Mouse (Mus musculus) frontal cortex, postnatal 36 days (tissue): Measurements from ENCODE around the gene 1700028P14Rik.

Experiments
- DNase-seq, 2 experiments: peaks; one replicate each; pipeline ENCODE4 v3.0.0; 2022; ENCODE audit warnings: low spot score in 2 of 2

1700028P14Rik gene

DNA sequence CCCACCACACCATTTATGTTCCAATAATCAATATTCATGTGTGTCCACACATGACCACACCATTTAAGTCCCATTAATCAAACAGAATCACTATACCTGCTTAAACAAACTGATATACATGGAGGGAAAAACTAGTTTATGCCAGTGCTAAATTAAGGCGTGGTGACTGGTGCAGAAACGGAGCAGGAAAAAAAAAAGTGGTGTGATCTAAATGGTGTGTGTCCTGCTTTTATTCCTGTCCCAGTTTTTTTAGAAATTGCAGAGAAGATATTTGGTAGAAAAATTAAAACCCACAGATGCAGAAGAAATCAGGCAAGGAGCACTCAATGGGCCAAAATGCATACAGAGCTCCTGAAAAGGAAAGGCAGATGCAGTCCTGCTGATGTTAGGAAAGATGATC is 44.7 kb downstream of the 1700028P14Rik start:
- DNase-seq: peak in 1 of 2 experiments; percentile 10

DNA sequence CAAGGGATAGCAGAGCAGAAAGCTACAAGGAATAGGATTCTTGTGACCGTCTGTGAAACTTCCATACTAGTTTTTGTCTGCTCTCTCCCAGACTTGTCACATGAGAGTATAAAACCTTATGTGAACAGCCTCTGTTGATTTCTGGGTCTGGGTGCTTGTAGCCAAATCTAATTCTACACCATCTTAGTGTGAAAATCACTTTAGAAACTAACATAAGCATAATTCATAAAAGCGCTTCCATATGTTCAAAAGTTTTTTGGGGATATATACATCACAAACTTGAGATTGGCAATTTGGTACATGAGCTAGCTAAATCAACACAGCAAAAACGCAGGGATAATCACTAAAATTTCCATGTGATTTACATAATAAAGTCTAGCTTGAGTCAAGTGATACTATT is 57.7 kb downstream of the 1700028P14Rik start:
- peak in 1 of 2 experiments; percentile 29 for DNase-seq

DNA sequence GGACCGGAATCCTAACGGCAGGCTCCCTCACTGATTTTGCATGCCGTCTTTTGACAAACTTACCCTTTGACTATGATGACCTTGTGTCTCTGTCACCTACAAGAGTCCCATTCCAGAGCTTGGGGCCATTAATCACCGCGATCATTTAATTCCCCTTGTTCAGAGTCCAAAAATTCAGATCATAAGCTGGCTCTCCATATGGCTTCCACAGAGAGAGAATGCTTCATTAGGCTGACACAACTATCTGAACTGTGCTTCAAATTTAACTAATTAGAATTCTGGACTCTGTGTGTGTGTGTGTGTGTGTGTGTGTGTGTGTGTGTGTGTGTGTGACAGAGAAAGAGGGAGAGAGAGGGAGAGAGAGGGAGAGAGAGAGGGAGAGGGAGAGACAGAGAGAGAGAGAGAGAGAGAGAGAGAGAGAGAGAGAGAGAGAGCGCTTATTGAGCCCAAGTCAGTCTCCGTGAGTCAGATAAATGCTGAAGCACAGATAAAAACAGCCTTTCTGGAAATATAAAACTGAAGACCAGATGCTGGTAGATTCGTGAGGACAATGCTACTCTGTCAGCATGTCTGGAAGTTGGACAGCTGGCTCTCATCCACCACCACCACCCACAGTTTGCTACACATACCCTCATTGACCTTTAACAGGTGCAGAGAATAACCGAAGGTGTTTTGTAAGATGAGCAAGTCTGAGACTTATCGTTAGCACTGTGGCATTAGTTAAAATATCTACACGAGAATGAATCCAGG is 73.8 kb downstream of the 1700028P14Rik start:
- DNase-seq: peak; percentile 30 to 31

DNA sequence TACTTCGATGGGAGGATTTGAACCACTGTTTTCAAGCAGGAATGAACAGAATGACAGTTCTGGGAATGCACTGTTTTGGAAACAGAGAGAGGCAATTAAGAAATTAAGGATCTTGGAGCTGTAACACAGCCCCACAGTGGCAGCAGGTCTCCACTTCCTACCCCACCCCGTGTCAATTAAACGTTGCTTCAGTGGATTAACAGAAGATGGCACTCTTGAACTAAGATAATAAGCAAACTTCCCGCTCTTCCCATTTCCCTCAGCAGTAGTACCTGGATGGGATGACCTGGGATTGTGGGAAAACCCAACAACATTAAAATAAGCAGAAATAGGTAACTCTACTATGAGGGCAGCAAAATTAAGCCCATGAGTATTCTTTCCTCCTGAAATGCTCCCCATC is 75.9 kb downstream of the 1700028P14Rik start:
- DNase-seq: peak in 1 of 2 experiments; percentile 16

DNA sequence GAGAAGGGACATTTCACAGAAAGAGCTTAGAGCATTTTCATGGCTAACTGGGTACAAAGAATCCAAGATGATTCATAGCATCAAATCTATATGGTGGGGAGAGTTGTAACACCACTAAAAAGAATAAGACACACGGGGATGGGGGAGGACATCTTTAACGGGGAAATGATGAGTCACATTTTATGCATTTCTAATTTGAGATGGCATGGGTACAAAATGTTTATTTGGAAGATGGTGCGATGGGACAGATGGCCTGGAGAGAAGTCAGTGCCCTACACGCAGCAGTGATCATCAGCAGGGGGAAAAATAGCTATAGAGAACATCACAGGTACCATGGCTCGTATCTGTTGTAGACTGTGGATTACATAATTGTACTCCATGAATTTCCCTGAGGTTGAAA is 88.9 kb downstream of the 1700028P14Rik start:
- peak; percentile 35 to 46 for DNase-seq

DNA sequence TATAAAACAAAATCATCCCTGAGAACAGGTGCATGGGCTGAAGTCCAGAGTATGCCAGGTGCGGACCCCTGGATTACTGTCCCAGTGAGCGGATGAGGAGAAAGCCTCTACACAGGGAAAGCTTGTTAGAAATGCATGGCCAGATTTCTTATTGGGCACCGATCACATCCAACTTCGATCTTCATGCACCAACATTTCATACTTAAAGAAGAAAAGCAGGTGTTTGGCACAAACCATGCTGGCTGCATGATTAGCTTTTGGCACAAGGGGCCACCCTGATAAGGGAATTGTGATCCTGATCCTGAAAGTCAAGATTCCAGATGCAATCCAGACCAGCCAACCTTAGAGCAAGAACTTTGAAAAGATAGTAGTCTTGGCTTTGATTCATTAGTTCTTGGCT is 90.0 kb downstream of the 1700028P14Rik start:
- no peak for DNase-seq

DNA sequence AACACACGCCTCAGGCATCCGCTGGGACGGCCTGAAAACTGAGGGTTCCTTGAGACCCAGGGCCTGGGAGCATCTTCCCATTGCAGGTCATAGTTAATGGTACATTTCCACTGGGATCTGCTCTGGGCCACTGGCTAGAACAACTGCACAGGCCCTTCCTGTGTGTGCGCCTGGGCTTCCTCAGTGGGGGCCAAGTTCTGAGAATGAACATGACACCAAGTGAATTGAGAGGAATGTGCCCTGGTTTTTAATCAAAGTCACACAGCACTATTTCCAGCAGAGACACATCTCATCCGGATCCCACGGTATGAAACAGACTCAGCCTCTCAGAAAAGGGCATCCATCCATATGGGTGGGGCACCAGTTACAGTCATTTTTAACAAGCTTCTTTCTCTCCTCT is 90.6 kb downstream of the 1700028P14Rik start:
- DNase-seq: no peak

DNA sequence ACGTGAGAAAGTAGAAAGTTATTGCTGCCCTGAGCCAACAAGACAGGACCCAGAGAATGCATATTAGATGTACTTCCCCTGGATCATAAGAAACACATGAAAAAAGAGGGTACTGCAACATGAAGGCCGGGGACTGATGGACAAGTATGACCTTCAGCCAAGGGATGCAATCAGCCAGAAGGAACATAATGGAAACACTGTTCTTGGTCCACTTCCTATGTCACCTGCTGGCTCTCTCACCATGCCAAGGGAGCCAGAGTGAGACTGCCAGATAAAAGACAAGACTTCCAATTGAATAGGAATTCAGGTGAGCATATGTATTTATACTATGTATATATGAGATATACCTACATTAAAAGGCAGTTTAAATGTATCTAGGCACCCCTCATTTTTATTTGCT is 99.2 kb downstream of the 1700028P14Rik start:
- DNase-seq: no peak

DNA sequence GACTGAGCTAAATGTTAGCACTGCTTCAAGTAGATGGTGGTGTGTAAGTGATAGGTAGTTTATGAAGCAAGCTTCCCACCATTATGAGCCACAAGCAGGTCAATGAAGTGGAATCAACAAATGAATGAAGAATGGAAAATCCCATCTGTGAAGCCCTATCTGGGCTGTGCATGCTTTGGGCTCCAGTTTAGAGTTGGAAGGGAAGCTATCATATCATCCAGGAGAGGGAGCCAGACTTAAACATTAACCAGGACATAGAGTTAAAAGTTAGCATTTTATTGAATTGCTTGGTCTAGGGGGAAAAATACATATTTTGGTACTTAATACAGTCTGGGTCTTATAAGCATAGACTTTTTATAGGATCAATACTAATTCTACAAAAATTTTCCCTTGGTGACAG is 107.0 kb downstream of the 1700028P14Rik start:
- peak in 1 of 2 experiments; percentile 38 for DNase-seq

DNA sequence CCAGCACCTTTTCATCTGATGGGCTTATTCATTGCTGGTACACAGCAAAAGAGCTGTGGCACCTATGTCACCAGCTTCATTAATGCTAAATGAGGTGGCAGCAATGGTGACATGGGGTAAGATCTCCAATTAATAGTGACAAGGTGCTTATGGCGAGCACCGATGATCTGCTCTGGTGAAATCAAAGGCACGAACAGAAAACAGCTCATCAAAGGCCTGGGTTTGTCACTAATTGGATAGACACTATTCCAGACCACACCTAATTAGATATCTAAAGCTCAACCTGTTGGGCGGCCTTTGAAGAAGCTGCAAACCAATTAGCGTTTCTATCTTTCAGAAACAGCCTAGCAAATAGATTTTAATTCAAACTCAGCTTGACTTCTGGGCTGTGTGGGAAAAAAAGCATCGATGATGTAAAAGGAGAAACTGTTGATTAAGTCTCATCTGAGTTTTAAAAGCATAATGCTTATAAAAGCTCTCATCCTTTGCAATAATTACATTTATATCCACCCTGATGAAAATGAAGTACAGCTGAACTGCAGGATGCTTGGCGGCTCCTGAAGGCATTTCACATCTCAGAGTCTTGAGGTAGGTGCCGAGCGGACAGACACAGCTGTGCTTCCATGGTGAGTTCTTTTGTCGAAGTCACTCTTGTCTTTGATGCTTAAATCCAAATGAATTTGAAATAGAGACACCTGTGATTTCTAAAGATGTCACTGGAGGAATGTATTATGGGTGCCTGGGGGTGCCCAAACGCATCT is 109.2 kb downstream of the 1700028P14Rik start:
- DNase-seq: no peak

DNA sequence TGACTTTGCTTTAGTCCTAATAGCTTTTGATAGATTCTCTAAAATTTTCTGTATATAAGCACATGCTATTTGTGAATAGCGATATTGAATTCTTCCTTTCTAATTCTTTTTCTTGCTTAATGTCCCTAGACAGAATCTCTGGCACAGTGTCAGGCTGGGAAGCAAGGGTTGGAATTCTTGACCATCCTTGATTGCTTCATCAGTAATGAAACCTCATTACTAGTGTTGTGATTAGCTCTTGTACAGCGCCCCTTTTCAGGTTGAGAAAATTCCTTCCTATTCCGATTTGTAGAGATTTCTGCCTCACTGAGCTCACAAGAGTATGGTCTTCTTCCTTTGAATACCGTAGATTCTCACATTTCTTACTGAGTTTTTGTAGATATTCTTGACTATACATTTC is 109.9 kb downstream of the 1700028P14Rik start:
- no peak for DNase-seq

DNA sequence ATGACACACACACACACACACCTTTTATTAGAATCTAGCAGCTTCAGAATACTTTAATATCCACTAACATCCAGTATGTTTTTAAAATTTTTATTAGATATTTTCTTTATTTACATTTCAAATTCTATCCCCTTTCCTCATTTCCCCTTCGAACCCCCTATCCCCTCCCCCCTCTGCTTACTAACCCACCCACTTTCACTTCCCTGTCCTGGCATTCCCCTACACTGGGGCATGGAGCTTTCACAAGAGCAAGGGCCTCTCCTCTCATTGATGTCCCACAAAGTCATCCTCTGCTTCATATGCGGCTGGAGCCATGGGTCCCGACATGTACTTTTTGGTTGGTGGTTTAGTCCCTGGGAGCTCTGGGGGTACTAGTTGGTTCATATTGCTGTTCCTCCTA is 116.9 kb downstream of the 1700028P14Rik start:
- no peak for DNase-seq

DNA sequence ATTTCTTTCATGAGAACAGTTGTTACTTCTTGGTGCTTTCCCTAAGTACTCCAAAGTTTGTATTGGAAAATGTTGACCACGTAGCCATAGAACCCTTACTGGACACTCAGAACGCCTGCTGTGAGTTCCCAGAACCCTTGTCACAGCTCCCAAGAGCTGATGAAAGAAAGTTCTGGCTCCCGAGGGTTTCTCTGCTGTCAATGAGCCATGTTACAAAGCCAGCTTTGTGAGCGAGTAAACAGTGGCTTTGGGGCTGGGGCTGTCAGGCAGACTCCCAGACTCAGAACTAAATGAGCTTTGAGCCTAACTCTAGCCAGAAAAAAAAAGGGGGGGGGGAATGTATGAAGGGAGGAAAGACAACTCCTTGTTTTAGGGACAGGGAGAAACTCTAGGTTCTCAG is 120.7 kb downstream of the 1700028P14Rik start:
- no peak for DNase-seq

DNA sequence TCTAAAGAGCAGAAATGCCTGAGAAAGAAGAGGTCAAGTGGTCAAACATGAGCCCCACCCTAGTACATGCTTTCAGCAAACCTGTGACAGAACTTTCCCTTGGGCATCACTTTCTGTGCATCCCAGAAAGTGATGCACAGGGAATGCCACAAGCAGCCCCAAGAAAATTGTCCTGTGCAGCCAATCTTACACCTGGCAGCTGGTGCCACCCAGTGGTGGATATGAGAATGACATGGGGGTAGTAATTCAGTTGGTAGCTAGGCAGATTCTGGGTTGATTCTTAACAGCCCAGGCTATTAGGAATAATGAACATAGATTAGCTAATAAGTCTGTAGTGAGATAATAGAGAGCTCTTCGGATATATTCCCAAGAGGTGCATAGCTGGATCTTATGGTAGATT is 128.9 kb downstream of the 1700028P14Rik start:
- DNase-seq: peak; percentile 66 to 84

DNA sequence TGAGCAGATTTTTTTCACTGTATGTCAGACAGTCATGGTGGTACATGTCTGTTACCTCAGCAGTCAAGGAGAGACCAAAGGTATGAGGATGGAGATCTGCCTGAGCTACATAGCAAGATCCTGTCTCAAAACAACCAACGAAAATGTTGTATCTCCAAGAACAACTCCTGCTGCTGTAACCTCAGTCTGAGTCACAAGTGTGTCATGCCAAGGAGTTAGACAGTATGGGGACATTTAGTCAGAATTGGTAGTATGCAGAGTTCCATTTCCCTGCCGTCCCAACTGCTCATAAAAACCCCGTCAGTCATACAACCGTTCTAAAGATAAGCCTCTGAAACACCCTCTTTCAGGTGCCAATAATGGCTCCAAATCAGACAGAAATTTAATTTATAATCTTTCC is 130.8 kb downstream of the 1700028P14Rik start:
- no peak for DNase-seq

DNA sequence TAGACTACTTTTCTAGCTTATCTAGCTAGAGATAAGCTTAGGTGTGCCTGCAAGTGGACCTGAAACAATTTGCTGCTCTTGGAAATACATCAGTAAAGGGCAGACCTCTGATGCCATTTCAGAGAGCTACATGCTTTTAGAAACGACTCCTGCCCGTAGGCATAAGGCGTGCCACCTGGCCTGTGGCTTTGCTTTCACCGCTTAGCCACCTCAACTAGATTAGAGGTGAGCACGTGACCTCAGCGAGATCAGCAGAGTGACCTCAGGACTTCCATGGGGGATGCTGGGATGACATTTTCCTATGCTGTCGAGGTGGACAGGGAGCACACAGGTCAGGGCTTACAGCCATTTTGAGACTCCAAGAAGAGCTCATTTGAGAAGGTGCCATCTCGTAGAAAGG is 131.5 kb downstream of the 1700028P14Rik start:
- DNase-seq: no peak

DNA sequence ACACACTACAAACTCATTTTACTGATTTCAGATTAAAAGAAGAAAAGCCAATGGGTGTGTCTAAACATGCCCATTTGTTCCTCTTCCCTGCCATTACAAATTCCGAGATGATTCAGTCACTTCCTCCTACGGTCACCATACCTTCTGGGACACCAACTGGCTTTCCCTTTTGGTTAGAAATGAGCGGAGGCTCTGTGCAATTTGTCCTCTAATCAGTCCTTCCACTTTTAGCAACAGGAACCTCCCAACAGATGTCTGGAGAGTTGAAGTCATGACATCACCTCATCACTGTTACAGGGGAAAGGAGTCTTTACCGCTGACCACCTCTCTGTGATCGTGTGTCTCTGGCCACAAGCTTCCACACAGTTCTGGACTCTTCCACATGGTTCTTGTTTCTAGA is 132.0 kb downstream of the 1700028P14Rik start:
- DNase-seq: peak; percentile 44 to 55

DNA sequence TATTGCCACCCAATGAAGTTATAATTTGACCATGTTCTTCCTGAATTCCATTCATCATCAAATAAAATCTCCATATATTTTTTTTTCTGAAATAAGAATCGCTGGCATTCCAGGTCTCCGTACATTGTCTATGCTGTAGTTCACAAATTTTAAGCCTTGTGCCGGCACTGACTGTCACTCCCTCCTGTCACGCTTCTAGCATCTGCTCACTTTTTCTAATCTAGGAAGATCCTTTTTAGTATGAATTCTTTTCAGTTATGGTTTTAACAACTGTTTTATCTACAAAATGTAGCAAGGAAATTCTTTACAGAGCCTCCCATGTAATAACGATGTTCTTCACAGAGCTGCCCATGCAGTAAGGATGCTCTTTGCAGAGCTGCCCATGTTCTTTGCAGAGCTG is 134.1 kb downstream of the 1700028P14Rik start:
- peak in 1 of 2 experiments; percentile 65 for DNase-seq

DNA sequence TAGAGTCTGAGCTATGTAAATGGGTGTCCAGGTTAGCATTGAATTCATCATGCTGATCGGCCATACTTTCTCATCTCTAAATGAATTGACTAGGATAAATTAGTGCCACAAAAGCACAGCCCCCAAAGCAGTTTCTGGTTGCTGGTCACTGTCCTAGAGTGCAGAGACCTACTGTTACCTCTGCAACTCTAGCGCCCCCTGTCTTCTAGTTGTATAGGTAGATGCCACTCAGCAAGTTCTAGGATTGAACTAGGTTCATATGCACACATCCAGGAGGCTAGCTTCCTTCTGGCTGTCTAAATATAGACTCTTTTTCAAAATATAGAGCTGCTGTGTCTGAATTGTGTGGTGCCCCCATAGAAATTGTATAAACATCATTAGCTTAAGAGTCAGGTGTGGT is 141.3 kb downstream of the 1700028P14Rik start:
- DNase-seq: no peak
